Mouse (Mus musculus) embryonic facial prominence, embryonic 12.5 days (tissue): Measurements from ENCODE around the gene Cap2. TPM values are rescaled to one million over a fixed set of nuclear protein-coding genes. Genes with fewer than 3 reads are reported as not detected.
A peak's percentile ranks its signal among the peaks of the same experiment; 100 is the strongest.

Source experiments
- ATAC-seq: fragments of 200-750 bp; cut with Nextera tagmentation; 2 replicates; pipeline ENCODE4 v1.8.0; 2017; ENCODE audit not compliant: insufficient number of reproducible peaks, insufficient read depth, low FRiP score, low TSS enrichment
- H3K27ac ChIP-seq: fragments of 300-500 bp; sonication (generic); 2 replicates; pipeline ENCODE4 v1.5.1; 2016; ENCODE audit warnings: mild to moderate bottlenecking
- H3K27me3 ChIP-seq: fragments of 300-500 bp; sonication (generic); 2 replicates; pipeline ENCODE4 v1.6.1; 2016; ENCODE audit warnings: mild to moderate bottlenecking, moderate library complexity
- H3K36me3 ChIP-seq: fragments of 300-500 bp; sonication (generic); 2 replicates; pipeline ENCODE4 v1.6.1; 2016; ENCODE audit warnings: mild to moderate bottlenecking
- H3K4me1 ChIP-seq: fragments of 300-500 bp; sonication (generic); 2 replicates; pipeline ENCODE4 v1.6.1; 2016
- H3K4me2 ChIP-seq: fragments of 300-500 bp; sonication (generic); replicated peaks from 2 replicates; pipeline ENCODE4 v1.6.1; 2016; ENCODE audit warnings: mild to moderate bottlenecking, moderate library complexity
- H3K4me3 ChIP-seq: fragments of 300-500 bp; sonication (generic); 2 replicates; pipeline ENCODE4 v1.5.1; 2016; ENCODE audit warnings: mild to moderate bottlenecking
- H3K9ac ChIP-seq: fragments of 300-500 bp; sonication (generic); 2 replicates; pipeline ENCODE4 v1.6.1; 2016; ENCODE audit warnings: mild to moderate bottlenecking, moderate library complexity
- H3K9me3 ChIP-seq: fragments of 300-500 bp; sonication (generic); 2 replicates; pipeline ENCODE4 v1.6.1; 2016; ENCODE audit warnings: mild to moderate bottlenecking, moderate library complexity
- WGBS: fragments of 180-500 bp; shearing (Covaris S2); methylation state at CpG from one replicate; pipeline ENCODE4 v1.1.7; 2016; 5-methylcytosine and 5-hydroxymethylcytosine counted together
- polyA plus RNA-seq: library from polyadenylated mRNA; unstranded; fragments of >200 nt; fragmentation: Nextera tagmentation; extraction: Ambion mirVana; gene quantifications from 2 replicates; pipeline ENCODE4 v1.2.1, GENCODE M21; 2016

Cap2 gene
- polyA plus RNA-seq, 1 experiment from 2014 or later: 12.4 TPM

DNA sequence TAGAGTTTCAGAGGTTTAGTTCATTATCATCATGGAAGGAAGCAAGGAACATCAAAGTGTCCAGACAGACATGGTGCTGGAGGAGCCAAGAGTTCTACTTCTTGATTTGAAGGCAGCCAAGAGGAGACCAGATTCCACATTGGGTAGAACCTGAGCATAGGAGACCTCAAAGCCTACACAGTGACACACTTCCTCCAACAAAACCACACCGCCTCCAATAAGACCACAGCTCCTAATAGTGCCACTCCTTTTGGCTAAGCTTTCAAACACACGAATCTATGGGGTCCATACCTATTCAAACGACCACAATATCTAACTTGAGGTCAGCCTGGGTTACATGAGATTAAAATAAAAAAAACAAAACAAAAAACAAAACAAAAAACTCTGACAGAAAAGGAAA, 25.0 kb downstream of the Cap2 start:
- H3K9me3 ChIP-seq: no peaks in the 10 kb centered on the region
- no peak overlapping the region for H3K4me3 ChIP-seq
- no peaks in the 10 kb centered on the region for H3K27me3 ChIP-seq
- peaks cover 13% of the 10 kb centered on the region; the same call in 1 of the 2 replicates for H3K4me1 ChIP-seq
- 80% methylated on average over 3 of the region's 3 CpGs for WGBS
- ATAC-seq: no peak
- H3K4me2 ChIP-seq: no peak overlapping the region
- no peak overlapping the region for H3K27ac ChIP-seq
- H3K9ac ChIP-seq: no peak overlapping the region
- H3K36me3 ChIP-seq: no peaks in the 10 kb centered on the region

- WGBS: 83% methylated on average over 5 of the region's 5 CpGs
- no peak overlapping the region for H3K9ac ChIP-seq
Measured at GRCm38 (mm10) chr13:46527340-46527739, 25.7 kb downstream of the Cap2 start.

DNA sequence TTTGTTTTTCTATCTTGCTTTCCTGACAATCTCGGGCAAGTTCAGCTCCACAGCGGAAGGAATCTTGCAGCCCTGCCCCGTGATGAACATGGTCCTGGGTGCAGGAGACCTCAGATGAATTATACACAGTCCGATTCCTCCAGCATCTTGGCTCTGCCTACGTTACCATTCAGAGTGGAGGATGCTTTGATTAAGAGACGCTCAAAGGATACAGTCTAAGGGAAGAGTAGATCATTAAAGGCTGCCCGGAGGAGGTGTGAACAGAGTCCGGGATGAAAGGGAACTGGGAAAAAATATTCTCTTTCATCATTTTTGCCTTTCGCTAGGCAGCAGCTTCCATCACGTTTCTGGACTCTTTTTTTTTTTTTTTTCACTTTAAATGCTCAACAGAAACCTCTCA, 27.4 kb downstream of the Cap2 start:
- Histone ChIP-seq H3K4me1 (peaks cover 4% of the 10 kb centered on the region), H3K4me3 (no peak overlapping the region), H3K27ac (no peak overlapping the region), H3K36me3 (no peaks in the 10 kb centered on the region), H3K9ac (no peak overlapping the region), H3K4me2 (no peak overlapping the region), H3K9me3 (no peaks in the 10 kb centered on the region), H3K27me3 (no peaks in the 10 kb centered on the region)
- ATAC-seq: no peak
- WGBS: 84% methylated on average over 10 of the region's 10 CpGs

More at GRCm38 (mm10) chr13:46527340-46527739, 25.7 kb downstream of the Cap2 start:
- Histone ChIP-seq H3K4me2 (no peak overlapping the region), H3K4me1 (peaks cover 13% of the 10 kb centered on the region; the same call in 1 of the 2 replicates), H3K27me3 (no peaks in the 10 kb centered on the region), H3K27ac (no peak overlapping the region), H3K9me3 (no peaks in the 10 kb centered on the region), H3K4me3 (no peak overlapping the region), H3K36me3 (no peaks in the 10 kb centered on the region)
- ATAC-seq: no peak

DNA sequence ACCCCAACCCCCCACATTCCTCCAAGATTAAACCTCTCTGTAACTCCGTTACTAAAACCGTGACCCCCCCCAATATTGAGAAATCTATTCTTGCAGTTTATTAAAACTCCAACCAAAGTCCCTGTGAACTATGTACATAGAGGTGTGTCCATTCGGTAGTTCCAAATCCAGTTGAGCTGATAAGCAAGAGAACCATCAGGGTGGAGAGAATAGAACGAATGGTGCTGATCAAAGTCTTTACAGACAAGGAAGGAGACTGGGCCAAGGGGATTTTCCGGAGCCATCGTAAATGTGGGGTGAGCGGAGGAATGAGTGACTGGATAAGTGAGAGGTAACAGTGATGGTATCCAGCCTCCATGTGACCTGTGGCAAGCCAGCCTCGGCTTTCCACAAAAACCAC, 28.9 kb downstream of the Cap2 start:
- H3K9me3 ChIP-seq: no peaks in the 10 kb centered on the region
- H3K36me3 ChIP-seq: no peaks in the 10 kb centered on the region
- H3K27me3 ChIP-seq: no peaks in the 10 kb centered on the region
- no peak overlapping the region for H3K9ac ChIP-seq
- WGBS: 83% methylated on average over 8 of the region's 8 CpGs
- no peak overlapping the region for H3K4me2 ChIP-seq
- no peak for ATAC-seq
- H3K4me1 ChIP-seq: peaks cover 12% of the 10 kb centered on the region
- H3K4me3 ChIP-seq: no peak overlapping the region
- no peak overlapping the region for H3K27ac ChIP-seq

GRCm38 (mm10) chr13:46531676-46532075, 30.0 kb downstream of the Cap2 start:
- Histone ChIP-seq H3K36me3 (no peaks in the 10 kb centered on the region), H3K4me1 (peaks cover 12% of the 10 kb centered on the region), H3K4me3 (no peak overlapping the region), H3K9me3 (no peaks in the 10 kb centered on the region), H3K27me3 (no peaks in the 10 kb centered on the region), H3K27ac (no peak overlapping the region), H3K4me2 (no peak overlapping the region), H3K9ac (no peak overlapping the region)
- WGBS: 85% methylated on average over 3 of the region's 3 CpGs
- no peak for ATAC-seq

DNA sequence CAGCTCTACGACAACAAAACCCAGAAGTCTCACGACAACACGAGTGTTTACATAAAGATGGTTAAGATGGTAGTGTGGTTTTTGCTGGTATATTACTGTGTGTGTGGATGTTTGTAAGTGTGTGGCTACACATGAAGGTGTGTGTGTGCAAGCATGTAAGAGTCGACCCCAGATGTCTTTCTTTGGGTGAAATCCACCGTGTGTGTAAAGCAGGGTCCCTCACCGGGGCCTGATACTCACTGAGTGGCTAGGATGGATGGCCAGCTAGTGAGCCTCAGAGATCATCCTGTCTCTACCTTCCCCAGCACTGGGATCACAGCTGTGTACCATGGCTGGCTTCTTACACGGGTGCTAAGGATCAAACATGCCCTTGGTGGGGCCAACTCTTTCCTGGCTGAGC, 30.6 kb downstream of the Cap2 start:
- Histone ChIP-seq H3K9me3 (no peaks in the 10 kb centered on the region), H3K9ac (no peak overlapping the region), H3K27me3 (no peaks in the 10 kb centered on the region), H3K4me2 (no peak overlapping the region), H3K4me3 (no peak overlapping the region), H3K36me3 (no peaks in the 10 kb centered on the region), H3K4me1 (peaks cover 12% of the 10 kb centered on the region), H3K27ac (no peak overlapping the region)
- 90% methylated on average over 7 of the region's 7 CpGs for WGBS
- no peak for ATAC-seq

- 41% methylated on average over 10 of the region's 10 CpGs for WGBS
- no peak overlapping the region for H3K4me3 ChIP-seq
- H3K4me1 ChIP-seq: peaks cover 12% of the 10 kb centered on the region
- no peak overlapping the region for H3K27ac ChIP-seq
- no peaks in the 10 kb centered on the region for H3K9me3 ChIP-seq
- H3K36me3 ChIP-seq: no peaks in the 10 kb centered on the region
- peak overlapping the region; percentile 16; the same call in 1 of the 2 replicates for H3K4me2 ChIP-seq
- no peak overlapping the region for H3K9ac ChIP-seq
- no peak for ATAC-seq
- H3K27me3 ChIP-seq: no peaks in the 10 kb centered on the region
Measured at GRCm38 (mm10) chr13:46533342-46534129, 31.9 kb downstream of the Cap2 start.

GRCm38 (mm10) chr13:46534171-46534968, 32.7 kb downstream of the Cap2 start:
- Histone ChIP-seq H3K4me1 (peaks cover 12% of the 10 kb centered on the region), H3K4me3 (no peak overlapping the region), H3K9ac (no peak overlapping the region), H3K36me3 (no peaks in the 10 kb centered on the region), H3K27me3 (no peaks in the 10 kb centered on the region), H3K4me2 (peak overlapping the region; percentile 16), H3K9me3 (no peaks in the 10 kb centered on the region), H3K27ac (no peak overlapping the region)
- WGBS: 10% methylated on average over 11 of the region's 11 CpGs
- peak; percentile 84 for ATAC-seq

GRCm38 (mm10) chr13:46534969-46535785, 33.5 kb downstream of the Cap2 start:
- Histone ChIP-seq H3K36me3 (no peaks in the 10 kb centered on the region), H3K9me3 (no peaks in the 10 kb centered on the region), H3K27me3 (no peaks in the 10 kb centered on the region), H3K4me1 (peaks cover 12% of the 10 kb centered on the region), H3K27ac (no peak overlapping the region), H3K4me3 (no peak overlapping the region), H3K9ac (no peak overlapping the region), H3K4me2 (no peak overlapping the region)
- ATAC-seq: no peak
- 65% methylated on average over 5 of the region's 5 CpGs for WGBS

DNA sequence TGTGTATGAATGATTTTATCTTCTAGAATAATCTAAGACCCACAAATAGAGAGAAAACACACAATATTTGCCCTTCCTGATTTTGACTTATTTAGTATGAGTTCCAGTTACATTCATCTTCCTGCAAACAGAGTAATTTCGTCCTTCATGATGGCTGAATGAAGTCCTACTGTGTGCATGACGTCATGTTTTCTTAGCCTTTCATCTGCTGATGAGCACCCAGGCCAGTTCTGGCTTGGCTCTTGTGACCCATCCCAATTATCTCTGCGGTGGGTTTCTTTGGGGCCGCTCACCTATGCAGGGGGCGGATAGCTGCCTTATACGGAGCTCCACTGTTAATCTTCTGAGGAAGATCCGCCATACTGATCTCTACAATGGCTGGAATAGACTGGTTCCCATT, 37.6 kb downstream of the Cap2 start:
- H3K27ac ChIP-seq: no peak overlapping the region
- H3K36me3 ChIP-seq: no peaks in the 10 kb centered on the region
- H3K4me2 ChIP-seq: no peak overlapping the region
- peaks cover 6% of the 10 kb centered on the region for H3K4me1 ChIP-seq
- ATAC-seq: no peak
- H3K9ac ChIP-seq: no peak overlapping the region
- H3K4me3 ChIP-seq: no peak overlapping the region
- WGBS: 78% methylated on average over 7 of the region's 7 CpGs
- no peaks in the 10 kb centered on the region for H3K9me3 ChIP-seq
- no peaks in the 10 kb centered on the region for H3K27me3 ChIP-seq

DNA sequence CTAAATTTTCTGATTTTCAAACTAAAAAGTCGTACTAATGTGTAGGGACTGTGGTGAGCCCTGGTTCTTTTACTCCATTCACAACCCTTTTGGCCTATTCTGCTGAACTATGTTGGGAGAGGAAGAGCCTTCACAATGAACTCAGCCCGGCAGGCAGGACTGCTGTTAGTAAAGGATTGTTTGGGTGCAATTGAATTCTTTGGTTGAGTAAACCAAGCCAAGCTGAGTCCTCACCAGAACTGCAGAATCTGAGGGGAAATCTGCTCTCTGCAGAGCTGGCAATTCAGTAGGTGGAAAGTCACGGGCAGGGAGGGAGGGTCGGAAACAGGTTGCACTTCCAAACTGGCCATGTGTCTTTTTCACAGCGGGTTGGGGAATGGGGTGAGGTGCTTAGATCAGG, 39.3 kb downstream of the Cap2 start:
- H3K4me3 ChIP-seq: no peak overlapping the region
- no peak overlapping the region for H3K27ac ChIP-seq
- H3K4me2 ChIP-seq: no peak overlapping the region
- H3K36me3 ChIP-seq: no peaks in the 10 kb centered on the region
- no peak for ATAC-seq
- H3K9me3 ChIP-seq: no peaks in the 10 kb centered on the region
- no peaks in the 10 kb centered on the region for H3K27me3 ChIP-seq
- H3K9ac ChIP-seq: no peak overlapping the region
- WGBS: 74% methylated on average over 5 of the region's 5 CpGs
- no peaks in the 10 kb centered on the region for H3K4me1 ChIP-seq
